Mouse (Mus musculus): ENCODE results near the gene Orc5. TPM values are rescaled to one million over a fixed set of nuclear protein-coding genes. Genes with fewer than 3 reads are reported as not detected.

The Orc5 gene
- 47.1 and 49.8 TPM in 2 replicates for polyA plus RNA-seq (2015; fragmentation: Nextera tagmentation; extraction: Ambion mirVana)

DNA sequence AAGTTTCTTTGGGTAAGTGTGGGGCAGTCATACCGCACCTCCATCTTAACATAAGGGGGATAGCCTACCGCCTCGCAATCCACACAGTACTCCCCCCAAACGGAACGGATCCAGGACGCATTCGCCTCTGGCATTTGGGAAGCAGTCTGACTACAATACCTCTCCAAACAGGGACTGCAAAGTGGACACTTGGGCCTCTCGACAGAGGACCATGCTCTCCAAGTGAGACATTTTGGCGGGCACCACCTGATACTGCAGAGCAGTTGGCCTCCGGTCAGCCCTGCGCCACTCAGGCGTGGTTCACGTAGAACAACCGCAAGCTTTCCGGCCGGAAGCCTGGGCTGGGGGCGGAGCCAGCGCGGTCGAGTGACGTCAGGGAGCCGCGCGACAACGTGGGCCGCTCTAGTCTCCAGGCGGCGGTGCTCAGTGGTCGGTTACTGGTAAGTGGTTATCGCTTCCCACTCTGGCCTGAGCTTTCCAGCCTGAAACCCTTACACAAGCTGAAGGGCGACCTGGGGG, at the start of gene Orc5:
TSS of gene Orc5 (minus strand) at position 397 of the 519 bp plus-strand sequence.
- peak; percentile 94 for ATAC-seq (ENCODE audit: low read depth)
- Histone ChIP-seq H3K36me3 (ENCODE audit: control insufficient read depth, insufficient read depth) (peaks cover 18% of the 10 kb centered on the region), H3K27me3 (ENCODE audit: control insufficient read depth, insufficient read depth, low read depth, low read length) (no peaks in the 10 kb centered on the region), H3K27ac (ENCODE audit: low read length) (peak within 1 kb of the TSS; percentile 93), H3K9ac (ENCODE audit: low read depth, low read length) (peak within 1 kb of the TSS; percentile 85), H3K9me3 (replicated peaks; ENCODE audit: control insufficient read depth, low read length) (peaks cover 4% of the 10 kb centered on the region; the same call in 1 of the 2 replicates), H3K4me1 (ENCODE audit: control insufficient read depth, low read depth, low read length) (peaks cover 31% of the 10 kb centered on the region), H3K4me2 (ENCODE audit: low read depth, low read length) (peak within 1 kb of the TSS; percentile 75), H3K4me3 (ENCODE audit: low read depth, low read length) (peak within 1 kb of the TSS; percentile 81)
- whole genome bisulfite sequencing (ENCODE audit: insufficient replicate concordance) = under 1% methylated on average over 31 of the region's 31 CpGs

- WGBS (ENCODE audit: insufficient replicate concordance) = 75% methylated on average over 4 of the region's 4 CpGs
- Histone ChIP-seq H3K27me3 (ENCODE audit: control insufficient read depth, insufficient read depth, low read depth, low read length) (no peaks in the 10 kb centered on the region), H3K9me3 (replicated peaks; ENCODE audit: control insufficient read depth, low read length) (no peaks in the 10 kb centered on the region), H3K9ac (ENCODE audit: low read depth, low read length) (no peak overlapping the region), H3K27ac (ENCODE audit: low read length) (no peak overlapping the region), H3K4me2 (ENCODE audit: low read depth, low read length) (no peak overlapping the region), H3K4me1 (ENCODE audit: control insufficient read depth, low read depth, low read length) (no peaks in the 10 kb centered on the region), H3K36me3 (ENCODE audit: control insufficient read depth, insufficient read depth) (no peaks in the 10 kb centered on the region), H3K4me3 (ENCODE audit: low read depth, low read length) (no peak overlapping the region)
- no peak for ATAC-seq (ENCODE audit: low read depth)
Measured at GRCm38 (mm10) chr5:22596981-22597380, 46.8 kb upstream of the Orc5 start.

DNA sequence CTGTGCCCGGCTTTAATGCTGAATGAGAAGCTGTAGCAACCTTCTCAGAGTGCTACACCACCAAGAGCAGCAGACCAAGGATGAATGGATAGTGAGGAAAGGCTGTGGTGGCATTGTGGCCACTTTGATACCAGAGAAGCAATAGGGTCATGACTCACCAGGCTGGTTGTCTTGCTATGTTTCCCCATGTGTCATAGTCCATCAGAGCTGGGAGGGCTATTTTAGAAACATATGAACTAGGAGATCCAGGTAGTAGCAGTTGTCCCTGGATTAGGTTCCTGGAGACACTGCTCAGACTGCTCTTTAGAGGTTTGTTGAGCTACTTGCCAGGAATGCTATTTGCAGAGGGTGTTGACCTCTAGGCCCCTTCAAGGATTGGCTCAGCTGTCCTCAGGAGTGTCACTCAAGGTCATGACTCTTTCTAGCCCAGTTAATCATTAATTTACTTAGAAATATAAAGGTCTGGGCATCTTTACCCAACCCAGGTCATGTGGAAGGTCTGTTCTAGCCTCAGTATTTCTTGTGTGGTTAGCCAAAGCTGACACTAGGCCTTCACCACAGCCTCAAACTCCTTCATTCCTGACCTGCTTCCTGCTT, 39.2 kb upstream of the Orc5 start:
- Histone ChIP-seq H3K9ac (ENCODE audit: low read depth, low read length) (no peak overlapping the region), H3K4me2 (ENCODE audit: low read depth, low read length) (no peak overlapping the region), H3K4me1 (ENCODE audit: control insufficient read depth, low read depth, low read length) (no peaks in the 10 kb centered on the region), H3K27me3 (ENCODE audit: control insufficient read depth, insufficient read depth, low read depth, low read length) (no peaks in the 10 kb centered on the region), H3K9me3 (replicated peaks; ENCODE audit: control insufficient read depth, low read length) (no peaks in the 10 kb centered on the region), H3K36me3 (ENCODE audit: control insufficient read depth, insufficient read depth) (no peaks in the 10 kb centered on the region), H3K4me3 (ENCODE audit: low read depth, low read length) (no peak overlapping the region), H3K27ac (ENCODE audit: low read length) (no peak overlapping the region)
- 44% methylated on average over 1 of the region's 1 CpGs for WGBS (ENCODE audit: insufficient replicate concordance)
- peak; percentile 67 for ATAC-seq (ENCODE audit: low read depth)

GRCm38 (mm10) chr5:22587492-22587891, 37.3 kb upstream of the Orc5 start:
- H3K36me3 ChIP-seq (ENCODE audit: control insufficient read depth, insufficient read depth) = no peaks in the 10 kb centered on the region
- H3K27me3 ChIP-seq (ENCODE audit: control insufficient read depth, insufficient read depth, low read depth, low read length) = no peaks in the 10 kb centered on the region
- no peaks in the 10 kb centered on the region for H3K4me1 ChIP-seq (ENCODE audit: control insufficient read depth, low read depth, low read length)
- no peak overlapping the region for H3K4me2 ChIP-seq (ENCODE audit: low read depth, low read length)
- WGBS (ENCODE audit: insufficient replicate concordance) = 42% methylated on average over 1 of the region's 1 CpGs
- H3K9me3 ChIP-seq (replicated peaks; ENCODE audit: control insufficient read depth, low read length) = no peaks in the 10 kb centered on the region
- no peak overlapping the region for H3K4me3 ChIP-seq (ENCODE audit: low read depth, low read length)
- H3K27ac ChIP-seq (ENCODE audit: low read length) = no peak overlapping the region
- no peak overlapping the region for H3K9ac ChIP-seq (ENCODE audit: low read depth, low read length)
- ATAC-seq (ENCODE audit: low read depth) = peak; percentile 45

- no peaks in the 10 kb centered on the region for H3K9me3 ChIP-seq (replicated peaks; ENCODE audit: control insufficient read depth, low read length)
- H3K36me3 ChIP-seq (ENCODE audit: control insufficient read depth, insufficient read depth) = no peaks in the 10 kb centered on the region
- no peak overlapping the region for H3K9ac ChIP-seq (ENCODE audit: low read depth, low read length)
- no peak for ATAC-seq (ENCODE audit: low read depth)
- H3K27me3 ChIP-seq (ENCODE audit: control insufficient read depth, insufficient read depth, low read depth, low read length) = no peaks in the 10 kb centered on the region
- H3K4me1 ChIP-seq (ENCODE audit: control insufficient read depth, low read depth, low read length) = no peaks in the 10 kb centered on the region
- no peak overlapping the region for H3K4me2 ChIP-seq (ENCODE audit: low read depth, low read length)
- 52% methylated on average over 2 of the region's 2 CpGs for WGBS (ENCODE audit: insufficient replicate concordance)
- no peak overlapping the region for H3K4me3 ChIP-seq (ENCODE audit: low read depth, low read length)
- H3K27ac ChIP-seq (ENCODE audit: low read length) = no peak overlapping the region
Measured at GRCm38 (mm10) chr5:22584556-22584955, 34.3 kb upstream of the Orc5 start.

DNA sequence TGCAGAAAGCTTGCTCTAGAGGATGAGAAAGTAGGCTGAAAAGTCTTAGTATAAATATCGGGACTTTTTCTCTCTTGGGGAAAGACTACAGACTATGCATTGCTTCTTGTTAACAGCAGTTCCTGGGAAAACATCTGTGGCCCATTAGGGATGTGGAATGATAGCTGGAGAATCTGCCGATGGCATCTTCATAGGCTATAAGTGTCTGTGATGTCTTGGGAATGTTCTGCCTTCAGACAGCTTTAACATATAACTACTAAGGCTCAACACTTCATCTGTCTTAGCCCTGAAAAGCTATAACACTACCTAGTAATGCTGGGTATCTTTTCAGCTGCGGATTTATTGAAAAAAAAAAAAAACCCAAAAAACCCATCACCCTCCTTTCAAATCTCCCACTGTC, 27.8 kb upstream of the Orc5 start:
- Histone ChIP-seq H3K9ac (ENCODE audit: low read depth, low read length) (no peak overlapping the region), H3K36me3 (ENCODE audit: control insufficient read depth, insufficient read depth) (no peaks in the 10 kb centered on the region), H3K27me3 (ENCODE audit: control insufficient read depth, insufficient read depth, low read depth, low read length) (no peaks in the 10 kb centered on the region), H3K4me1 (ENCODE audit: control insufficient read depth, low read depth, low read length) (no peaks in the 10 kb centered on the region), H3K27ac (ENCODE audit: low read length) (no peak overlapping the region), H3K4me2 (ENCODE audit: low read depth, low read length) (no peak overlapping the region), H3K9me3 (replicated peaks; ENCODE audit: control insufficient read depth, low read length) (no peaks in the 10 kb centered on the region), H3K4me3 (ENCODE audit: low read depth, low read length) (no peak overlapping the region)
- WGBS (ENCODE audit: insufficient replicate concordance) = 62% methylated on average over 3 of the region's 3 CpGs
- no peak for ATAC-seq (ENCODE audit: low read depth)

DNA sequence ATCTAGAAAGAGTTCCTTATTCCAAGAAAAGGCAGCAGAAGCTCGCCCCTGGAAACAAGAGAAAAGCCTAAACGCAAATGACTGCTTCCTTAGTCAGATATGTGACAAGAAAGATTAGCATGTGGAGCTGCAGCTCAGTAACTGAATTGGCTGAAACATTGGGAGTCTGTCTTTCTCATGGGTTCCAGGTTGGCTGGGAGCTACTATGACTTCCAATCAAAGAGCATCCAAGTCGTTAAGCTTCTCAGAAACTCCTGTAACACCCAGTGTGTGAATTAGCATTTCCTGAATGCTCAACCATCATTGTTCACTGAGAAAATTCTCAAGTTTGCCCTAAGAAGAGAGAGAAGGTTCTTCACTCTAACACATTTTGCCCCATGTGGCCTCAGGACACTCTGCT, 24.5 kb upstream of the Orc5 start:
- Histone ChIP-seq H3K4me2 (ENCODE audit: low read depth, low read length) (no peak overlapping the region), H3K4me1 (ENCODE audit: control insufficient read depth, low read depth, low read length) (no peaks in the 10 kb centered on the region), H3K36me3 (ENCODE audit: control insufficient read depth, insufficient read depth) (no peaks in the 10 kb centered on the region), H3K4me3 (ENCODE audit: low read depth, low read length) (no peak overlapping the region), H3K9me3 (replicated peaks; ENCODE audit: control insufficient read depth, low read length) (no peaks in the 10 kb centered on the region), H3K27ac (ENCODE audit: low read length) (no peak overlapping the region), H3K9ac (ENCODE audit: low read depth, low read length) (no peak overlapping the region), H3K27me3 (ENCODE audit: control insufficient read depth, insufficient read depth, low read depth, low read length) (no peaks in the 10 kb centered on the region)
- ATAC-seq (ENCODE audit: low read depth) = no peak
- WGBS (ENCODE audit: insufficient replicate concordance) = 40% methylated on average over 3 of the region's 3 CpGs

- H3K27me3 ChIP-seq (ENCODE audit: control insufficient read depth, insufficient read depth, low read depth, low read length) = no peaks in the 10 kb centered on the region
- H3K9me3 ChIP-seq (replicated peaks; ENCODE audit: control insufficient read depth, low read length) = no peaks in the 10 kb centered on the region
- H3K4me1 ChIP-seq (ENCODE audit: control insufficient read depth, low read depth, low read length) = no peaks in the 10 kb centered on the region
- H3K4me3 ChIP-seq (ENCODE audit: low read depth, low read length) = no peak overlapping the region
- H3K4me2 ChIP-seq (ENCODE audit: low read depth, low read length) = no peak overlapping the region
- no peaks in the 10 kb centered on the region for H3K36me3 ChIP-seq (ENCODE audit: control insufficient read depth, insufficient read depth)
- no peak overlapping the region for H3K9ac ChIP-seq (ENCODE audit: low read depth, low read length)
- ATAC-seq (ENCODE audit: low read depth) = no peak
- H3K27ac ChIP-seq (ENCODE audit: low read length) = no peak overlapping the region
- WGBS (ENCODE audit: insufficient replicate concordance) = 38% methylated on average over 1 of the region's 1 CpGs
Measured at GRCm38 (mm10) chr5:22574161-22574560, 23.9 kb upstream of the Orc5 start.

DNA sequence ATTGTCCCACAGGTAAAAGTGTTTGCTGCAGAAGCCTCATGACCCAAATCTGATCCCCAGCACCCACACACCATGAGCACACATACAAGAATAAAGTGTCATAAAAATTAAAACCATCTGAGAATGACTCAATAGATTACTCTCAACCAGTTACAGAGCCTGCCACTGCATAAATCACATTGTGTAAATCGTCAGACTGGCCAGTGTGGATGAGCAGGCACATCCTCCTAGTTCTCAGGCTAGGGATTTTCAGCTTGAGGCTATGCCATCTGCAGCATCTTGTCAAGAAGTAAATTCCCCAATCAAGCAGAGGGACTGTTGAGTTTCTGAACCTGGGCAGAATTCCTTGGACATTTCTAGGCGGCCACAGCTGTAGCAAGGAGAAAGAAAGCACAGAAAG, 23.5 kb upstream of the Orc5 start:
- Histone ChIP-seq H3K36me3 (ENCODE audit: control insufficient read depth, insufficient read depth) (no peaks in the 10 kb centered on the region), H3K4me3 (ENCODE audit: low read depth, low read length) (no peak overlapping the region), H3K4me2 (ENCODE audit: low read depth, low read length) (no peak overlapping the region), H3K27ac (ENCODE audit: low read length) (no peak overlapping the region), H3K27me3 (ENCODE audit: control insufficient read depth, insufficient read depth, low read depth, low read length) (no peaks in the 10 kb centered on the region), H3K9me3 (replicated peaks; ENCODE audit: control insufficient read depth, low read length) (no peaks in the 10 kb centered on the region), H3K9ac (ENCODE audit: low read depth, low read length) (no peak overlapping the region), H3K4me1 (ENCODE audit: control insufficient read depth, low read depth, low read length) (no peaks in the 10 kb centered on the region)
- no peak for ATAC-seq (ENCODE audit: low read depth)
- WGBS (ENCODE audit: insufficient replicate concordance) = 47% methylated on average over 2 of the region's 2 CpGs
